In the genomic region with DNA sequence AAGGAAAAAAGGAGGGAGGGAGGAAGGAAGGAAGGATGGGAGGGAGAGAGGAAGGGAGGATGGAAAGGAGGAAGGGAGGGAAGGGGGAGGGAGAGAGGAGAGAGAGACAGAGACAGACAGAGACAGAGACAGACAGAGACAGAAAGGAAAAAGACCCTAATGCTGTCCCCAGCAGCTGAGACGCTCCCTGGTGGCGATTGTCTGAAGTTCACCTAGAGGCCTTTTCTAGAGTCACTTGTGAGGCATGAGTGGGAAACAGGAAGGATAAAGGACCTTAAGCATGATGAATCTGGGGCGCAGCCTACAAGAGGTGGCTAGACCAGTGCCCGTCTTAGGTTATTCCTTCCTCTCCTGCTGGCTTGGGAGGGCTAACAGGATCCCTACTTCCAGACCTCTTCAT, we compare ENCODE assay signal across 11 mouse cellular contexts.
DNase-seq lines count a peak whose midpoint lies in the region; ATAC-seq and TF ChIP-seq lines count a peak whose summit lies in the region.
"Had no signal": no experiment of that assay in that cellular context is flagged by ENCODE, and none has a peak within 500 bp of the region (broad histone marks: within the 10 kb centered on the region; RNA-seq: fewer than 3 reads in every experiment).

No protein-coding gene starts in this region.

- no peak overlapping the region for H3K4me3 ChIP-seq in kidney, embryonic 16.5 days (ENCODE audit: low read length)
- no peak overlapping the region for H3K4me3 ChIP-seq in thymus, adult 2 months (ENCODE audit: control insufficient read depth, insufficient read depth, low read length)
- H3K4me3 ChIP-seq in stomach, postnatal 0 days (ENCODE audit: low read depth, low read length): no peak overlapping the region
- H3K4me3 ChIP-seq: erythroblast, embryonic 14.5 days; limb, embryonic 13.5 days; neural tube, embryonic 13.5 days had no signal

- 63% methylated on average over 4 of the region's 4 CpGs for WGBS in kidney, embryonic 16.5 days
- WGBS in thymus, adult 2 months: 60% methylated on average over 4 of the region's 4 CpGs
- WGBS in stomach, postnatal 0 days: 58% methylated on average over 4 of the region's 4 CpGs

- ATAC-seq in kidney, embryonic 16.5 days (ENCODE audit: low FRiP score, low TSS enrichment): no peak
- no peak for ATAC-seq in stomach, postnatal 0 days (ENCODE audit: low FRiP score, low TSS enrichment)

- TF ChIP-seq EP300 in stomach, postnatal 0 days (optimal IDR thresholded peaks at IDR 0.05): no peak

- TF ChIP-seq POLR2A in thymus, adult 2 months (IDR thresholded peaks at IDR 0.05; ENCODE audit: control insufficient read depth, extremely low read depth, insufficient read depth, low read length, poor library complexity): no peak

- H3K27me3 ChIP-seq in kidney, embryonic 16.5 days (ENCODE audit: insufficient read depth, low read length): peaks cover 4% of the 10 kb centered on the region; the same call in 1 of the 2 replicates
- no peaks in the 10 kb centered on the region for H3K27me3 ChIP-seq in thymus, adult 2 months (ENCODE audit: control insufficient read depth, insufficient read depth, low read length)
- H3K27me3 ChIP-seq in stomach, postnatal 0 days (ENCODE audit: control insufficient read depth, insufficient read depth, low read length): no peaks in the 10 kb centered on the region
- H3K27me3 ChIP-seq: limb, embryonic 13.5 days; neural tube, embryonic 13.5 days had no signal

- no peak for TF ChIP-seq CTCF in thymus, adult 2 months (IDR thresholded peaks at IDR 0.05; ENCODE audit: borderline replicate concordance, control insufficient read depth, extremely low read depth, insufficient read depth, low read length, poor library complexity)
- peak; percentile 64 for TF ChIP-seq CTCF in stomach, postnatal 0 days (IDR thresholded peaks at IDR 0.05; ENCODE audit: low read depth)

- no peak overlapping the region for H3K27ac ChIP-seq in kidney, embryonic 16.5 days (ENCODE audit: low read length)
- H3K27ac ChIP-seq in thymus, adult 2 months (ENCODE audit: control insufficient read depth, insufficient read depth, low read length): no peak overlapping the region
- H3K27ac ChIP-seq in stomach, postnatal 0 days (replicated peaks): no peak overlapping the region
- H3K27ac ChIP-seq: limb, embryonic 13.5 days had no signal

- H3K36me3 ChIP-seq in kidney, embryonic 16.5 days (ENCODE audit: insufficient read depth, low read length): no peaks in the 10 kb centered on the region
- H3K36me3 ChIP-seq in thymus, adult 2 months (ENCODE audit: control insufficient read depth, insufficient read depth, low read length): no peaks in the 10 kb centered on the region
- no peaks in the 10 kb centered on the region for H3K36me3 ChIP-seq in stomach, postnatal 0 days (ENCODE audit: control insufficient read depth, insufficient read depth, low read length)
- H3K36me3 ChIP-seq: limb, embryonic 13.5 days; neural tube, embryonic 13.5 days had no signal

- no peak overlapping the region for H3K4me2 ChIP-seq in kidney, embryonic 16.5 days (replicated peaks; ENCODE audit: low read depth, low read length)
- no peak overlapping the region for H3K4me2 ChIP-seq in stomach, postnatal 0 days (replicated peaks; ENCODE audit: low read depth)
- H3K4me2 ChIP-seq: limb, embryonic 13.5 days; neural tube, embryonic 13.5 days had no signal

- H3K9me3 ChIP-seq in kidney, embryonic 16.5 days (ENCODE audit: low read length): no peaks in the 10 kb centered on the region
- no peaks in the 10 kb centered on the region for H3K9me3 ChIP-seq in stomach, postnatal 0 days (ENCODE audit: control insufficient read depth, low read length)
- H3K9me3 ChIP-seq: limb, embryonic 13.5 days; neural tube, embryonic 13.5 days had no signal

- H3K9ac ChIP-seq in kidney, embryonic 16.5 days (replicated peaks; ENCODE audit: low read length): no peak overlapping the region
- no peak overlapping the region for H3K9ac ChIP-seq in stomach, postnatal 0 days (ENCODE audit: low read length)
- H3K9ac ChIP-seq: limb, embryonic 13.5 days; neural tube, embryonic 13.5 days had no signal

- peaks cover 9% of the 10 kb centered on the region; the same call in 1 of the 2 replicates for H3K4me1 ChIP-seq in kidney, embryonic 16.5 days (ENCODE audit: insufficient read depth, low read length)
- no peaks in the 10 kb centered on the region for H3K4me1 ChIP-seq in thymus, adult 2 months (replicated peaks; ENCODE audit: control insufficient read depth, insufficient read depth, low read length)
- no peaks in the 10 kb centered on the region for H3K4me1 ChIP-seq in stomach, postnatal 0 days (replicated peaks; ENCODE audit: control insufficient read depth, insufficient read depth)

- peak; percentile 2 for DNase-seq in cerebellum, adult 9-10 months
- no peak for DNase-seq in cerebellum, adult 11-12 months
- DNase-seq in kidney, adult 9 months: peak; percentile 5
- DNase-seq in thymus, postnatal 4 days: peak; percentile 24
- DNase-seq in thymus, adult 2 months: no peak
- peak; percentile 22 for DNase-seq in stomach, postnatal 0 days (ENCODE audit: low spot score)
- no peak for DNase-seq in thymus, adult 18-20 months

Comparison
In these comparisons a context has a peak if more than half of its experiments do, and no peak if none do; other contexts are left out.
1. DNase-seq: peak in cerebellum, adult 9-10 months (single experiment), kidney, adult 9 months (single experiment), thymus, postnatal 4 days (single experiment) and stomach, postnatal 0 days (single experiment); none in cerebellum, adult 11-12 months (single experiment), thymus, adult 2 months (single experiment) and thymus, adult 18-20 months (0 of 2).